Mouse (Mus musculus): ENCODE data around the gene Lfng.

The Lfng gene

DNA sequence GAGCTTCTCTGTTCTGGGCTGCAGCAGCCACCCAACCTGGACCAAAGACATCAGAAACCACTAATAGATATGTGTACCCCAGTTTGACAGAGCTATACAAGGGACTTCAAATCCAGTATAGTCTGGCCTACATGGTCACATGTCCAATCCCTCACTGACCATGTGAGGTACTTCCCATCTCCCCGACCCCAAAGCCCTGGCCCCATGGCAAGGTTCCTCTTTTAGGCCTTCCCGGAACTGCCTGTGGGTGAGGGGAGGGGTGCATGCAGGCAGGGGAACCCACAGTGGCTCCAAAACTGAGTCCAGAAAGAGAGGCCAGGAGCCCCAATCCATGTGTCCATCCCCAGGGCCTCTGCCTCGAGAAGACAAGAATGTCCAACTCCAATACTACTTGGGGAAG lies 35.0 kb downstream of the Lfng start:
- DNase-seq: peak; percentile 23

- peak; percentile 72 for DNase-seq
Measured at GRCm38 (mm10) chr5:140644263-140644662, 37.1 kb downstream of the Lfng start.

GRCm38 (mm10) chr5:140644702-140645201 lies 37.6 kb downstream of the Lfng start:
- peak; percentile 22 for DNase-seq

GRCm38 (mm10) chr5:140645454-140645853 lies 38.3 kb downstream of the Lfng start:
- DNase-seq: no peak

- DNase-seq: no peak
Measured at GRCm38 (mm10) chr5:140646171-140646570, 39.1 kb downstream of the Lfng start.

DNA sequence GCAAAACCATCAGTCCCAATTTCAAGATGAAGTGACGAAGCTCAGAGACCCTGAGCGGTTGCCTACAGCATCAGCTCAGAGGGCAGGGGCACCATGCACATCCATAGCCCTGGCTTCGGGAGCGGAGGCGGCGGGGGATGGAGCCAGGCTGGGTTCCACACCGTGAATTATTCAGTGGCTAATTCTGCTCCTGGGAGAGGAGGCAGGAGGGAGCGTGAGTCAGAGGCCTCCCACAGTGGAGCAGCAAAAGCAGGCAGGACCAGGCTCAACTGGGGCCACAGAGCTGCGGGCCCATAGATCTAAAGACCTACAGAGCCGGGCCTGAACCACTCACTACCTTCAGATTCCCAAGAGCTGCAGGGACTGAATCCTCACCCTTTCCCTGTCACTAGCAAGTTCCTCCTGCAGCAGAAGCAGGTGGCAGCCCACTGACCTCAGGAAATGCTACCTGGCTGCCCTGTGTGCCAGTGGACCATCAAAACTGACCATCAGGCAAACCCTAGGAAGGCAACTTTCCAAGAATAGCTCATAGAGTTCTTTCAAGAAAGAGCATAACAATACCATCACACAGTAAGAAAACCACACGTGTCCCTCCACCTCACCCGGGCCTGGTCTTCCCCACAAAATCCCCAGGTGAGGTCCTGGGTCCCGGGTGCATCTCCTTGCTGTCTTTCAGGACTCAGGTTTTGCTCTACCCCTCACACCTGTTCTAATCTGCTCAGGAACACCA lies 40.1 kb downstream of the Lfng start:
- no peak for DNase-seq

GRCm38 (mm10) chr5:140647821-140648518 lies 40.9 kb downstream of the Lfng start:
- DNase-seq: peak; percentile 73

DNA sequence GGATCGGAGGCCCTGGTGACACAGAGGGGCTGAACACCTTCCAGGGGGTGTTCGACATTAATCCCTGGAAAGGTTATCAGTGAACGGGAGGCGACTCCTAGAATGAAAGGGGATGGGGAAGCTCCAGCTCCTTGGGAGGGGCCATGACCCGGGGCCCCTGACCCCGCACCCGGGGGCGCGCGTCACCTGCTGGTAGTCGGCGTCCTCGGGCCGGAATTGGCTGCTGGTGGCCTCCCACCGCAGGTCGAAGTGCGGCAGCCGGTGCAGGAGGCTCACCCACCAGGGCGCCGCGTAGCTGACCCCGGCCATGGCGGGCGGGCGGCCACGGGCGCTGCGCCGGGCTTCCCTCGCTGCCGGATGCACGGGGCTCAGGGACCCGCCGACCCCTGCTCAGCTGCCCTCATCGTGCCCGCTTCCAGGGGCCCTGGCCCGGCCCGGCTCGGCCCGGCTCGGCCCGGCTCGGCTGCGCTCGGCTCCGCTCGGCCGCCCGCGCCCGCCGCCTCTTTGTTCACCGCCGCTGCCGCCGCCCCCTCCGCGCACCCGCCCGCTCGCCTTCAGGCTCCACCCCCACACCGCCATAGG lies 41.5 kb downstream of the Lfng start, which contains the start of gene Ttyh3:
TSS of gene Ttyh3 (minus strand) at position 513 of the 582 bp plus-strand sequence.
- DNase-seq: no peak

- peak; percentile 100 for DNase-seq
Measured at GRCm38 (mm10) chr5:140649101-140649667, 42.1 kb downstream of the Lfng start.

GRCm38 (mm10) chr5:140649881-140650414 lies 42.8 kb downstream of the Lfng start:
- no peak for DNase-seq

- DNase-seq: no peak
Measured at GRCm38 (mm10) chr5:140651231-140651630, 44.1 kb downstream of the Lfng start.

- DNase-seq: no peak
Measured at GRCm38 (mm10) chr5:140652587-140652986, 45.5 kb downstream of the Lfng start.

DNA sequence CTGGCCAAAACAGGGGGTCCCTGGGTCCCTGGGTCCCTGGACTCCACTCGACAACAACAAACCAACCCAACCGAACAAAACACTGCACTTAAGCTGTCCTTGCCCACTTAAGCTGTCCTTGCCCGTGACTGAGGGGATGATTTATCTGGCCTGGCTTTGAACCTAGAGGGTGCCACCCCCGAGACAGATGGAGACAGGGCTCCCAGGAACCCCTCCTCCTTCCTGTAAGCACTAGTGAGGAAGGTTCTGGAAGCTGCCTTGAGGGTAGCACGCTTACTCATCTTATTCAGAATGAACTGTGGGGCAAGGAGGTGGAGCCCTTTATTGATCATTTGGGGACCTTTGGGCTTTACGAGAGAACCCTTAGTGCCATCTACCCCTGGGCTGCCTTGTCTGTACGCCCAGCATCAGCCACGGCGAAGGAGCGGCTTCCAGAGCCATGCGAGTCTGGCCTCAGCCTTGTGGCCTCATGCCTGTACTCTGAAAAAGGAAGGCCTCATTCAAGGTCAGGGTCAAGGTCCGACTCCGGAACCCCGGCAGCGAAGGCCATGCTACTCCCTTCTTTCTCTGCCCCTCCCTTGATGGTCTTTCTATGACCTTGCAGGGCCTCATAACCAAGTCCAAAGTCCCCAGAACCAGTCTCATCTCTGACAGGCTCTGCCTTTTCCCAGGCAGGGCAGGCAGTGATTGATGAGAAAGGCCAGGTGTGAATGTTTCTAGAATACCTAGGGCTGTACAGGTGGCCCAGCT lies 47.2 kb downstream of the Lfng start:
- no peak for DNase-seq

DNA sequence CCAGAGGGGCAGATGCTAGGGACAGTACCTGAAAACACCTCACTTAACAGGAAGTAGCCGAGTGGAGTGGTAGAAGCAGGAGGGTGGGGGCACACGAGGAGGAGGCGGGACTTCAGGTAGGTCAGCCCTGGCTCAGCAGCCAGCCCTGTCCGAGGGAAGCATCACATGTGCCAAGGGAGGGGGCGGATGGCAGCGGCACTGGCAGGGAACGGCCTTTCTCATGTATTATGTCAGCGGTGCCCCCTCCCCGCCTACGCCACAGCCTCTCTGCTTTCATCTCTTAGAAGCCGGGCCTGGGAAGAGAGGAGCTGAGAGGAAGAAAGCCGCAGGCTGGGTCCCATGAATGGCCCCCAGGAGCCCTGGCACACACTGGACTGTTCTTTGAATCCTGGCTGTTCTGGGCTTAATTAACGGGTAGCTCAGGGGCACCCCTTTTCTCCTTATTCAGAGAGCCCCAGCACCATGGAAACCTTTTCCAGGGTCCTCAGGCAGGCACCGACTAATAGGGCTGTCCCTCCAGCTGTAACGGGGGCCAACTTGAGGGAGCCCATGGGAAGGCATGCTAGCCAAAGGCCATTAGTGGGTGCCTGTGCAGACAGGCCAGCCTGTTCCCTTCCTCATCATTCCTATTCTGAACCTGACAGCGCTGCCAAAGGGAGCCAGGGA lies 52.6 kb downstream of the Lfng start:
- DNase-seq: no peak

DNA sequence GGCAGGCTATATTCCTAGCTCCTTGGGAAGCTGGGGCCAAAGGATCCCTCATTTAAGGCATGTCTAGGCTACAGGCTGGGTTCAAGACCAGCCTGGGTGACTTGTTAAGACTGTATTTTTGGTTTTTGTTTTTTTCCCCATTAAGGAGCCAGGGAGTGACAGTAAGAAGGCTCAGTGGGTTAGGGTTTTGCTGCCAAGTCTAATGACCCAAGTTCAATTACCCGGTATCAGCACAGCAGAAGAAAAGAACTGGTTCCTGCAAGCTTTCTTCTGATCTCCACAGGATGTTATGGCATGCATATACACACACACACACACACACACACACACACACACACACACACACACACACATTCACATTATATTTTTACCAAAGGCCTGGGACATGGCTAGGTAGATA lies 53.3 kb downstream of the Lfng start:
- DNase-seq: no peak

DNA sequence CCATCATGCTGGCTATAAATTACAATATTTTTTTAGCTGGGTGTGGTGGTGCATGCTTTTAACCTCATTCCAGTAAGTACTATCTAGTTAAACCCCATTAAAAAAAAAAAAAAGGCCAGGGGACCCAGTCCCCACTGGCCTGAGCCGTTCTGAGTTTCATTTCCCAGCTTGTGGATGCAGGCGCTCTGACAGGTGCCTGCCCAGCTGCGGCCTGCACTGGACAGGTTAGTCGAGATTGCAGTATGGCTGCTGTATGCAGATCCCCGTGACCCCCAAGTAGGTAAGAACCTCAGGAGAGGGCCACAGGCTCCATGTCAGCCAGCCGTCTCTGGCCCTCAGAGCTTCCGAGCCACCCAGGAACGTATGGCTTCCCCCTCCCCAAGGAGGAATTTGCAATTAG lies 54.3 kb downstream of the Lfng start:
- no peak for DNase-seq

- DNase-seq: no peak
Measured at GRCm38 (mm10) chr5:140661875-140662643, 54.9 kb downstream of the Lfng start.

DNA sequence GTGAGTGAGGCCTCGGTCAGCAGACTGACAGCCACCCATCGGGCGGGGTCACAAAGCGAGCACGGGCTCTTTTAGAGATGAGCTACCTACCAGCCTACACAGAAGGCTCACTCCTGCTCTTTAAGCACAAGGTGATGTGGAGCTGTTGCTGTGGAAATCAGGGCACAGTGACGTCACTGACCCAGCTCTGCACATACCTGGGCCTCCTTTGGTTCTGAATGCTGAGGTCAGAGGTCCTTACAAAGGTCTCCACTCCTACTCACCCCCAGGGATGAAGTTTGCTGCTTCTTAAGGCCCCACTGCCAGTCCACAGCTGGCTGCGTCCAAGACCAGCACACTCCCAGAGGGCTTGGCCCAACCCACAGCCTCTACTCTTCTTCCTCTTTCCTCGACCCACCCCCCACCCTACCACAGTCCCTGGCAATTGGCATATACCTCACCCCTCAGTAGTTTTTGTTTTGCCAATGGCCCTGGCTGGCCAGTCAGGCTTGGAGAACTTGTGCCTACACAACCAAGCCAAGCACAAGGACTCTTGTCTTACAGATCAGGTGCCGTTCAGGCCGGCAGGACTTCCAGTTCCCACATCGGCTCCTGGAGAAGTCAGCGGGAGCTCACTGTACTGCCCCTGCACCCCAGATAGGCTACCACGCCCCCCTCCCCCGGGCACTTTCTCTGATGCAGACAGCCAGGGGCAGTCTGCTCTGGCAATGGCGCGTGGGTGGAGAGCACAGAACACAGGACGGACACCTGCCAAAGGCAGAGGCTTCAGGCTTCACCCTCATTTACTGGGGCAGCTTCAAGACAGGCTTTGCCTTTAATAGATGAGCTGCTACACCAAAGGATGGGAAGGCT lies 55.8 kb downstream of the Lfng start:
- peak; percentile 44 for DNase-seq

GRCm38 (mm10) chr5:140663621-140664180 lies 56.6 kb downstream of the Lfng start:
- DNase-seq: peak; percentile 82
